8 mouse cellular contexts compared by ENCODE assay signal in genomic region chr13:21750159-21751017, GRCm38 (mm10). TPM values are rescaled to one million over a fixed set of nuclear protein-coding genes. Genes with fewer than 3 reads are reported as not detected.
DNase-seq lines count a peak whose midpoint lies in the region; ATAC-seq and TF ChIP-seq lines count a peak whose summit lies in the region.
"Not testable (repeated sequence)": the region's sequence is repeated elsewhere in the genome, so short reads cannot be mapped to it uniquely, and the experiment has no call there.

Gene Hist1h4k, minus strand, starts transcription at chr13:21750505.

- H3K4me3 ChIP-seq in C2C12 (ENCODE audit: insufficient read depth, poor library complexity, severe bottlenecking), result peak within 1 kb of the TSS; percentile 31
- peak within 1 kb of the TSS; percentile 57 for H3K4me3 ChIP-seq in heart, embryonic 11.5 days (ENCODE audit: low read depth, low read length)
- H3K4me3 ChIP-seq in kidney, embryonic 15.5 days (replicated peaks), result peak within 1 kb of the TSS; percentile 54
- peak within 1 kb of the TSS; percentile 47 for H3K4me3 ChIP-seq in limb, embryonic 15.5 days
- H3K4me3 ChIP-seq in midbrain, postnatal 0 days (ENCODE audit: low read depth, low read length), result peak within 1 kb of the TSS; percentile 44

- under 1% methylated on average over 45 of the region's 56 CpGs for WGBS in heart, embryonic 11.5 days (ENCODE audit: insufficient replicate concordance)
- WGBS in kidney, embryonic 15.5 days, result under 1% methylated on average over 46 of the region's 56 CpGs
- under 1% methylated on average over 45 of the region's 56 CpGs for WGBS in limb, embryonic 15.5 days
- WGBS in midbrain, postnatal 0 days, result under 1% methylated on average over 44 of the region's 56 CpGs

- H3K27ac ChIP-seq in heart, embryonic 11.5 days (ENCODE audit: low read depth, low read length), result peak within 1 kb of the TSS; percentile 91
- peak within 1 kb of the TSS; percentile 98 for H3K27ac ChIP-seq in kidney, embryonic 15.5 days
- H3K27ac ChIP-seq in limb, embryonic 15.5 days, result peak within 1 kb of the TSS; percentile 94
- H3K27ac ChIP-seq in midbrain, postnatal 0 days (ENCODE audit: low read depth, low read length), result peak within 1 kb of the TSS; percentile 48; the same call in 1 of the 2 replicates

- peaks cover 13% of the 10 kb centered on the region for H3K4me1 ChIP-seq in heart, embryonic 11.5 days (ENCODE audit: control insufficient read depth, insufficient read depth, low read length)
- H3K4me1 ChIP-seq in kidney, embryonic 15.5 days, result peaks cover 27% of the 10 kb centered on the region
- peaks cover 23% of the 10 kb centered on the region for H3K4me1 ChIP-seq in limb, embryonic 15.5 days
- H3K4me1 ChIP-seq in midbrain, postnatal 0 days (ENCODE audit: insufficient read depth, low read length), result not testable (repeated sequence)

- TF ChIP-seq POLR2A in brain, embryonic 14.5 days (IDR thresholded peaks at IDR 0.05; ENCODE audit: borderline replicate concordance, extremely low read depth, insufficient read depth, insufficient read length, poor library complexity, severe bottlenecking), result peak; percentile 56; the same call in 1 of the 2 replicates

- H3K4me2 ChIP-seq in heart, embryonic 11.5 days, result peak within 1 kb of the TSS; percentile 79
- H3K4me2 ChIP-seq in kidney, embryonic 15.5 days, result peak within 1 kb of the TSS; percentile 61
- H3K4me2 ChIP-seq in limb, embryonic 15.5 days, result peak within 1 kb of the TSS; percentile 53
- H3K4me2 ChIP-seq in midbrain, postnatal 0 days (ENCODE audit: low read depth, low read length, poor library complexity, severe bottlenecking), result peak within 1 kb of the TSS; percentile 58

- peak within 1 kb of the TSS; percentile 72 for H3K9ac ChIP-seq in heart, embryonic 11.5 days (ENCODE audit: low read depth, low read length)
- H3K9ac ChIP-seq in kidney, embryonic 15.5 days, result peak within 1 kb of the TSS; percentile 55
- H3K9ac ChIP-seq in limb, embryonic 15.5 days, result peak within 1 kb of the TSS; percentile 23
- H3K9ac ChIP-seq in midbrain, postnatal 0 days (replicated peaks; ENCODE audit: low read length, poor library complexity, severe bottlenecking), result peak within 1 kb of the TSS; percentile 59

- H3K27me3 ChIP-seq in C2C12 (ENCODE audit: control insufficient read depth, insufficient read depth, insufficient read length); heart, embryonic 11.5 days (ENCODE audit: control insufficient read depth, insufficient read depth, low read length); kidney, embryonic 15.5 days; limb, embryonic 15.5 days; midbrain, postnatal 0 days (ENCODE audit: insufficient read depth, low read length): not testable (repeated sequence)

- not testable (repeated sequence) for H3K79me3 ChIP-seq in C2C12 (ENCODE audit: low read depth)

- DNase-seq in brain, embryonic 14.5 days (ENCODE audit: low read depth), result peak; percentile 97
- DNase-seq in midbrain, postnatal 0 days (ENCODE audit: low spot score), result peak; percentile 91
- DNase-seq in spleen, postnatal 14 days (ENCODE audit: low spot score in 2 of 2), result peak; percentile 90 to 96

- H3ac ChIP-seq in C2C12 (ENCODE audit: control insufficient read depth, insufficient read length, low read depth), result peak within 1 kb of the TSS; percentile 82

- peak; percentile 41 for ATAC-seq in erythroblast, adult 5-6 weeks (replicated peaks; ENCODE audit: low FRiP score, poor library complexity, severe bottlenecking)
- peak; percentile 85 for ATAC-seq in heart, embryonic 11.5 days (replicated peaks; ENCODE audit: insufficient number of reproducible peaks, low FRiP score, low TSS enrichment)
- ATAC-seq in kidney, embryonic 15.5 days (replicated peaks; ENCODE audit: low FRiP score), result peak; percentile 87
- peak; percentile 81 for ATAC-seq in limb, embryonic 15.5 days (ENCODE audit: insufficient number of reproducible peaks, low FRiP score, low TSS enrichment, low read depth)
- ATAC-seq in midbrain, postnatal 0 days (ENCODE audit: low FRiP score), result peak; percentile 79

- TF ChIP-seq CTCF in C2C12 (IDR thresholded peaks at IDR 0.05; ENCODE audit: control insufficient read depth, insufficient read depth, insufficient read length); brain, embryonic 14.5 days (IDR thresholded peaks at IDR 0.05; ENCODE audit: borderline replicate concordance, extremely low read depth, insufficient read depth, insufficient read length); midbrain, postnatal 0 days (IDR thresholded peaks at IDR 0.05): not testable (repeated sequence)

- not testable (repeated sequence) for H3K36me3 ChIP-seq in C2C12 (ENCODE audit: control insufficient read depth, insufficient read depth); heart, embryonic 11.5 days (ENCODE audit: control insufficient read depth, insufficient read depth, low read length); kidney, embryonic 15.5 days; limb, embryonic 15.5 days; midbrain, postnatal 0 days (ENCODE audit: insufficient read depth, low read length)

- H3K9me3 ChIP-seq in heart, embryonic 11.5 days (replicated peaks; ENCODE audit: control insufficient read depth, low read length); kidney, embryonic 15.5 days (replicated peaks); limb, embryonic 15.5 days; midbrain, postnatal 0 days (ENCODE audit: low read length): not testable (repeated sequence)

- H3K79me2 ChIP-seq in C2C12 (ENCODE audit: control insufficient read depth, insufficient read depth), result peaks cover 28% of the 10 kb centered on the region

TF ChIP-seq in C2C12, 6 proteins besides CTCF, POLR2A, EP300 and RAD21:
- TF ChIP-seq CEBPB (IDR thresholded peaks at IDR 0.05; ENCODE audit: low read depth), result peak; percentile 18

RNA-seq across cellular contexts. Expression of gene Hist1h4k, which starts in this region (rescaled TPM):
- polyA plus RNA-seq in C2C12 (2012; fragmentation: generic; extraction: Trizol), result 10.3 TPM
- polyA plus RNA-seq in brain, embryonic 14.5 days (2012; rRNA removed), result 20.2 and 29.6 TPM in 2 replicates
- total RNA-seq in erythroblast, adult 5-6 weeks (2015; ENCODE audit: low replicate concordance), result 10.4 and 16.9 TPM in 2 replicates
- 714 and 903 TPM in 2 replicates for total RNA-seq in erythroblast, adult 5-6 weeks (2017; ENCODE audit: low replicate concordance)
- 3.0 TPM in 1 of 2 replicates, not detected in the other for polyA plus RNA-seq in heart, embryonic 11.5 days (2014; fragmentation: Nextera tagmentation; extraction: Ambion mirVana)
- polyA plus RNA-seq in kidney, embryonic 15.5 days (2015; fragmentation: Nextera tagmentation; extraction: Ambion mirVana), result 2.5 and 5.4 TPM in 2 replicates
- polyA plus RNA-seq in limb, embryonic 15.5 days (2015; fragmentation: Nextera tagmentation; extraction: Ambion mirVana), result 4.1 TPM in 1 of 2 replicates, not detected in the other
- total RNA-seq in midbrain, postnatal 0 days (2014; rRNA removed), result 386 and 434 TPM in 2 replicates
- polyA plus RNA-seq in midbrain, postnatal 0 days (2015; fragmentation: Nextera tagmentation; extraction: Ambion mirVana), result 0.80 and 2.1 TPM in 2 replicates

Comparison
In these comparisons a context has a peak if more than half of its experiments do, and no peak if none do; other contexts are left out.
1. Peak in every context shown above with its lines: DNase-seq, ATAC-seq, H3K4me3 ChIP-seq and H3K27ac ChIP-seq.
2. H3K27ac ChIP-seq: peak in every context shown above with its lines; median percentile 98 in kidney, embryonic 15.5 days; 94 in limb, embryonic 15.5 days; 91 in heart, embryonic 11.5 days; 48 in midbrain, postnatal 0 days.